Mouse (Mus musculus) G1E (cell line): Measurements from ENCODE around the gene Scn3a. TPM values are rescaled to one million over a fixed set of nuclear protein-coding genes. Genes with fewer than 3 reads are reported as not detected.

ENCODE experiments used
- ATAC-seq: 2 replicates; pipeline ENCODE4 v1.8.0; 2016; ENCODE audit warnings: mild to moderate bottlenecking; ENCODE audit not compliant: insufficient number of reproducible peaks, poor library complexity, low FRiP score, severe bottlenecking; ENCODE audit errors: extremely low read depth
- DNase-seq: peaks from one replicate; pipeline ENCODE4 v3.0.0; 2012; ENCODE audit warnings: low spot score
- H3K27me3 ChIP-seq: 2 replicates; pipeline ENCODE4 v1.6.1; 2012; ENCODE audit warnings: mild to moderate bottlenecking, low read length, inconsistent platforms; ENCODE audit not compliant: insufficient read depth
- H3K36me3 ChIP-seq: replicated peaks from 2 replicates; pipeline ENCODE3; 2012; ENCODE audit warnings: mild to moderate bottlenecking, inconsistent platforms
- H3K4me1 ChIP-seq: 2 replicates; pipeline ENCODE4 v1.6.1; 2012; ENCODE audit warnings: low read depth, low read length, inconsistent platforms, mixed read lengths; ENCODE audit not compliant: insufficient read depth
- H3K4me3 ChIP-seq: 2 replicates; pipeline ENCODE4 v1.5.1; 2012; ENCODE audit warnings: low read depth, mild to moderate bottlenecking, inconsistent platforms, low read length, moderate library complexity, mixed read lengths
- H3K9me3 ChIP-seq: replicated peaks from 2 replicates; pipeline ENCODE4 v1.6.1; 2012; ENCODE audit warnings: inconsistent platforms
- CTCF ChIP-seq: IDR thresholded peaks from 2 replicates; pipeline ENCODE4 v1.5.1; 2012; ENCODE audit warnings: low read depth, low read length, inconsistent platforms, mixed read lengths
- GATA1 ChIP-seq: IDR thresholded peaks from 2 replicates; pipeline ENCODE4 v1.6.1; 2012; ENCODE audit warnings: borderline replicate concordance, low read length, inconsistent platforms, mixed read lengths
- GATA2 ChIP-seq: IDR thresholded peaks from 2 replicates; pipeline ENCODE4 v1.6.1; 2012; ENCODE audit warnings: low read depth, low read length, inconsistent platforms, borderline replicate concordance
- POLR2AphosphoS5 ChIP-seq: IDR thresholded peaks from 2 replicates; pipeline ENCODE4 v1.6.1; 2012; ENCODE audit warnings: low read depth, low read length, inconsistent platforms; ENCODE audit not compliant: insufficient replicate concordance
- TAL1 ChIP-seq: conservative IDR thresholded peaks from 2 replicates; pipeline ENCODE4 v1.6.1; 2012; ENCODE audit warnings: low read depth, low read length, inconsistent platforms, mixed read lengths
- polyA plus RNA-seq: library from polyadenylated mRNA; stranded (reverse); fragments of >175 nt; gene quantifications from 2 replicates; pipeline ENCODE4 v1.2.3, GENCODE M21; 2012
- total RNA-seq, 2 experiments: library from RNA; stranded (forward) in 1 of 2; stranded (reverse) in 1 of 2; fragments of 200-1000 nt in 1 of 2; fragments of >200 nt in 1 of 2; fragmentation: Nextera tagmentation in 1 of 2; gene quantifications; 2 replicates each; pipeline ENCODE4 v1.2.3; 2014 to 2017

Scn3a gene
- total and polyA plus RNA-seq, 3 experiments: 0.11 TPM; not detected in 2

DNA sequence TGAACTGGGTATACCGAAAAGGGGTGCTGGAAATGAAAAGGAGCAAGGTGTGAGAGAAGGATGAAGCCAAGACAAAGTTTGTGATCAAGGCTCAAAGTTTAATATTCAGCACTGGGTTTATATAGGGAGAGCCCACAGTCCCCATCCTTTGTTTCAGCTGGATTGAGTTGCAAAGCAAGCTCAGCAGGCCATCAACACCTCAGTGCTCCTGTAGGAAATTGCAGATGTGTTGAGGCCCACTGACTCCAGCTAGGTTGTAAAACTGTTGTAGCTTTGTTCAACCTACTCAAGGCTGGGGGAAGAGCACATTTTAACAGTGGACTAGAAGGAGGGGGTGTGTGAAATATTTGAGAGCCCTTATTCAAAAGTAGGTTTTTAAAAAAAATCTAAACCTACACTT is 148.8 kb downstream of the Scn3a start:
- Histone ChIP-seq H3K4me3 (no peak overlapping the region), H3K27me3 (no peaks in the 10 kb centered on the region), H3K9me3 (peaks cover 10% of the 10 kb centered on the region), H3K4me1 (no peaks in the 10 kb centered on the region), H3K36me3 (no peaks in the 10 kb centered on the region)
- DNase-seq: no peak
- TF ChIP-seq POLR2AphosphoS5 (no peak), GATA2 (no peak), CTCF (no peak), GATA1 (no peak), TAL1 (no peak)
- no peak for ATAC-seq

GRCm38 (mm10) chr2:65416535-65416934 is 150.9 kb downstream of the Scn3a start:
- Histone ChIP-seq H3K4me3 (no peak overlapping the region), H3K27me3 (no peaks in the 10 kb centered on the region), H3K9me3 (peaks cover 10% of the 10 kb centered on the region), H3K36me3 (no peaks in the 10 kb centered on the region), H3K4me1 (no peaks in the 10 kb centered on the region)
- no peak for TF ChIP-seq POLR2AphosphoS5
- TF ChIP-seq CTCF: no peak
- TF ChIP-seq GATA2: no peak
- TF ChIP-seq GATA1: no peak
- TF ChIP-seq TAL1: no peak
- no peak for DNase-seq
- no peak for ATAC-seq

- H3K36me3 ChIP-seq: no peaks in the 10 kb centered on the region
- ATAC-seq: no peak
- peaks cover 10% of the 10 kb centered on the region for H3K9me3 ChIP-seq
- no peak for DNase-seq
- no peaks in the 10 kb centered on the region for H3K27me3 ChIP-seq
- no peak for TF ChIP-seq GATA2
- TF ChIP-seq CTCF: no peak
- no peak for TF ChIP-seq GATA1
- no peak for TF ChIP-seq TAL1
- TF ChIP-seq POLR2AphosphoS5: no peak
- H3K4me3 ChIP-seq: no peak overlapping the region
- no peaks in the 10 kb centered on the region for H3K4me1 ChIP-seq
These were observed 152.1 kb downstream of the Scn3a start for GRCm38 (mm10) chr2:65415294-65415693.

GRCm38 (mm10) chr2:65414806-65415281 is 152.6 kb downstream of the Scn3a start:
- Histone ChIP-seq H3K27me3 (no peaks in the 10 kb centered on the region), H3K36me3 (no peaks in the 10 kb centered on the region), H3K4me1 (no peaks in the 10 kb centered on the region), H3K9me3 (peaks cover 14% of the 10 kb centered on the region), H3K4me3 (no peak overlapping the region)
- DNase-seq (no peak), ATAC-seq (no peak)
- no peak for TF ChIP-seq GATA1
- TF ChIP-seq TAL1: no peak
- TF ChIP-seq POLR2AphosphoS5: no peak
- no peak for TF ChIP-seq CTCF
- no peak for TF ChIP-seq GATA2

DNA sequence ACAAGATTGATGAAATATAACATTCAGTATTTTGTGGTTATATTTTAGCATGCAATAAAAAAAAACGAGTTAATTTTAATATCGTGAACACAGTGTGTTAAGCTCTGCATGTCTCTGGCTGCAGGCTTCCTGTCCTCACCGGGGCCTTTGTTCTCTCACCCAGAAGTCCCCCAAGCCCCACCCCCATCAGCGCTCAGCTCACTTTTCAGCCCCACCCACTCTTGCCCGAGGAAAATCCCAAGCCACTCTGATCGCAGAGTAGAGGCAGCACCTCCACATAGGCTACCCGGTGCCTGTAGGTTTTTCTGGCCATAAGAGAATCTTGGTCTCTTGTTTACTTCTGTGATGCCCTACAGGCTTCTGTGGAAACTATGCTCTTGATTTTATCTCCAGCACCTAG is 153.2 kb downstream of the Scn3a start:
- no peak for ATAC-seq
- Histone ChIP-seq H3K27me3 (no peaks in the 10 kb centered on the region), H3K9me3 (peaks cover 14% of the 10 kb centered on the region), H3K4me3 (no peak overlapping the region), H3K36me3 (no peaks in the 10 kb centered on the region), H3K4me1 (no peaks in the 10 kb centered on the region)
- TF ChIP-seq GATA1 (no peak), CTCF (no peak), POLR2AphosphoS5 (no peak), GATA2 (no peak), TAL1 (no peak)
- DNase-seq: no peak

DNA sequence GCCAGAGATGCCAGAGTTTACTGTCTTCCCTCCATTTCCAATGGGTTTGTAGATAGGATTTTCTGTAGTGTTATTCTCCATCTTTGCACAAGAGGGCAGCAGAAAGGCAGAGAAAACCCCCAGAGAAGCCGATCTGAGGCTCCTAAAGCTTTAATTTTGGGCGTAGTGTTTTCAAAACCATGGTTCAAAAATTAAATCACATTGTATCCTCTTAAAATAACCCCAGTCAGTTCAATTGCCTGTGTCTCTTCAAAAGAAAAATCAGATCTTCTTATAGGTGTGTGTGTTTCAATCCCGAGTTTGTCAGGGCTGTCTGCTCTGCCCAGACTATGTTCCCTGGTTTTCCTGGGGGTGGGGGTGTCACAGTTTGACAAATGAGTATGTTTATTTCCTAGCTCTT is 153.7 kb downstream of the Scn3a start:
- DNase-seq (no peak), ATAC-seq (no peak)
- Histone ChIP-seq H3K4me1 (no peaks in the 10 kb centered on the region), H3K27me3 (no peaks in the 10 kb centered on the region), H3K36me3 (no peaks in the 10 kb centered on the region), H3K4me3 (no peak overlapping the region), H3K9me3 (peaks cover 14% of the 10 kb centered on the region)
- TF ChIP-seq CTCF: no peak
- TF ChIP-seq GATA2: no peak
- TF ChIP-seq POLR2AphosphoS5: no peak
- no peak for TF ChIP-seq TAL1
- TF ChIP-seq GATA1: no peak

Other genes with a start within 250 kb of the Scn3a start
- gene Slc38a11, start 203.6 kb downstream of the Scn3a start, total RNA-seq (2014; fragmentation: Nextera tagmentation): 6.6 TPM in 1 of 2 replicates, not detected in the other
- 0.12 and 0.44 TPM in 2 replicates for gene Slc38a11, start 203.6 kb downstream of the Scn3a start, total RNA-seq (2017)
- gene Slc38a11, start 203.6 kb downstream of the Scn3a start, polyA plus RNA-seq: not detected in 2 replicates
- gene Scn2a, start 53.1 kb upstream of the Scn3a start, total RNA-seq (2014; fragmentation: Nextera tagmentation): not detected in 2 replicates
- under 0.01 and 0.16 TPM in 2 replicates for gene Scn2a, start 53.1 kb upstream of the Scn3a start, total RNA-seq (2017)
- not detected in 2 replicates for gene Scn2a, start 53.1 kb upstream of the Scn3a start, polyA plus RNA-seq